Mouse (Mus musculus): ENCODE data around the gene Fbxo39.

- no peak for TF ChIP-seq POLR2A (IDR thresholded peaks at IDR 0.05; ENCODE audit: borderline replicate concordance, extremely low read depth, insufficient read depth, insufficient read length, poor library complexity, severe bottlenecking)
- no peak for TF ChIP-seq CTCF (IDR thresholded peaks at IDR 0.05; ENCODE audit: borderline replicate concordance, extremely low read depth, insufficient read depth, insufficient read length)
Observed at GRCm38 (mm10) chr11:72284532-72285182, 29.6 kb upstream of the Fbxo39 start.

All from brain, embryonic 14.5 days (tissue).